Mouse (Mus musculus) telencephalon, adult 2 months (tissue): Measurements from ENCODE around the gene Pdia5.

Experiments
- DNase-seq: peaks from one replicate; pipeline ENCODE4 v3.0.0-alpha.2; 2011; ENCODE audit warnings: low read depth, low spot score

The Pdia5 gene

GRCm38 (mm10) chr16:35360593-35360992, 130.1 kb downstream of the Pdia5 start:
- no peak for DNase-seq

DNA sequence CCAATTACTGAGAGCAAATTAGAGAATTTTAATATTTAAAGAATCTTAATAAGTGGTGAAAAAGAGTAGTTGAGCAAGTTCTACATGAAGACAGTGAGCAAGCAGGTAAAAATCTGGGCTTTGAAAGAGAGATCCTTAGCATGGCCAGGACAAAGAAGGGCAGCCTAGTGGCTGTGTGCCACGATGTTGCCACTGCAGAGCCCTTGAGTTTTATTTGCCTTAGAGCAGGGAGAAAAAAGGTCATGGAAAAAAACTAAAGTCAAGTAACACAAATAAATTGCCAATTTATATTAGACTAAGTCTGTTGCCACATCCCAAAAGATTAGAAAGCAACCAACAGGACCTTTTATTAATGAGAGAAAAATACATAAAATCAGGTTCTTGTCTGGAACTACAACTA, 133.2 kb downstream of the Pdia5 start:
- DNase-seq = no peak
